Mouse (Mus musculus): Measurements from ENCODE around the gene Cdipt. TPM values are rescaled to one million over a fixed set of nuclear protein-coding genes. Genes with fewer than 3 reads are reported as not detected.

The Cdipt gene
- total and polyA plus RNA-seq, 3 experiments: 102 to 239 (median 107) TPM

DNA sequence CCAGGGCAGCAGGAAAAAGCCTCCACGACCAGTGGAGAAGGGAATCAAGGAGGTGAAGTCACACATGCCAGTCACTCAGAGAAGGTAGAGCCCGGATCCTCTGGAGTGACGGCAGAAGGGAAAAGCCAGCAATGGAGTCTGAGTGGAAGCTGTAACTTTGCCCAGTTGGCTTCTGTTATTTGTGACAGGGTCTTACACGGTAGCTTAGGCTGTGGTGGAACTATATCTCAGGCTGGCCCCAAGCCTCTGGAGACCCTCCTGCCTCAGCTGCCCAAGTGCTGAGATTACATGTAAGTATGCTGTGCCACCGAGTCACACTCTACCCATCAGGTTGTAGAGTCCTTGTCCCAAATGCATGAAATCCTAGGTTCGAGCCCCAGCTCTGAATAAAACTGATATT is 37.7 kb downstream of the Cdipt start:
- DNase-seq: no peak

DNA sequence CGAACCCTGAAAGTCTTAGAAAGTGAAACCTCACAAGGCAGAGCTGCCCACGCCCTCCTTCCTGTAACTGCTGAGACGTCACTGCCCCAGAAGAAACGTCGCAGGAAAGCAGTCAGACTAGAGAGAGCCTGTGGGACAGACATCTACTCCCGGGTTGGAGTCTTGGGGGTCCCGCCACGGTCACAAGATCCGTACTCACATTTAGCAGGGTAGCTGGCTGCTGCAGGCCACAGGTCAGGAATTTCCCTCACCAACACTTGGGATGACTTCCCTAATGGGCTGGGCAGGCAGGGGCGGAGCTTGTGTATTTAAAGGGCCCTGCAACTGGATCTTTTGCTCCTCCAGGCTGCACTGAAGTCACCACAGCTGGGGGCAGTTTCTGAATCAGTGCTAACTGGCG is 38.6 kb downstream of the Cdipt start, which contains the start of gene Mvp:
TSS of gene Mvp (minus strand) at position 302 of the 400 bp plus-strand sequence.
- peak; percentile 88 for DNase-seq

DNA sequence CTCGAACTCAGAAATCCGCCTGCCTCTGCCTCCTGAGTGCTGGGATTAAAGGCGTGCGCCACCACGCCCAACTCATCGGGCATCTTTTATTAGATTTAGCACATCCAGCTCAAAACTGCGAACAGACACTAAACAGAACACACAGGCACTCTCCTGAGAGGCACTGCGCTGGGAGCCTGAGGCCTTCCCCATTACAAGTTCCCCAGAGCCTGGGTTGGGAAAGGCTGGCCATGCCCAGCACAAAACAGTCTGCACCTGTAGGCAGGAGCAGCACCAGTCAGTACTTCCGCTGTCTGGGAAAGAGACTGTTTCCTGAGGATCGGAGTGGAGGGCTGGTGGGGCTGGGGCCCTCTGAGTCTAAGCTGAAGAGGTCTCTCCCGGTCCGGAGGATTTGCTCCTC is 39.3 kb downstream of the Cdipt start:
- DNase-seq: no peak

DNA sequence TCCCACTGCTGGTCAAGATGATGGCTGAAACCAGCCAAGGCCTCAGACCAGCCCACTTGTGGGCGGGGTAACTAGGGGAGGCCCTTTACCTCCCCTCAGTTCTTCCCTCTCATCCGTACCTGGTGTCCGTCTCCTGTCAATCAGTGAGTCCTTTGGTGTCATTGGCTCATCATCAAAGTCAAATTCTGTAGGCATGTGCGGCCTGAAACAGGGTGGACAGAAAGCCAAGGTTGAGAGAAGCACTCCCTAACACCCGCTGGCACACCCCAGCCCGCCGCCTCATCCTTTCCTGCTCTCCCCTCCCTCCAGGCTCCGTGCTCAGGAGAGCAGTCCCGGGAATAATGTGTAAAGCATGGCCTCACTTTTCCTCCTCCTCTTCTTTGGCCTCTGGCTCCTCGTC is 40.4 kb downstream of the Cdipt start:
- DNase-seq: peak; percentile 74

DNA sequence TGATC is 40.6 kb downstream of the Cdipt start, which contains the start of gene Pagr1b:
TSS of gene Pagr1b (minus strand) at position 4 of the 5 bp plus-strand sequence.
- DNase-seq: no peak

DNA sequence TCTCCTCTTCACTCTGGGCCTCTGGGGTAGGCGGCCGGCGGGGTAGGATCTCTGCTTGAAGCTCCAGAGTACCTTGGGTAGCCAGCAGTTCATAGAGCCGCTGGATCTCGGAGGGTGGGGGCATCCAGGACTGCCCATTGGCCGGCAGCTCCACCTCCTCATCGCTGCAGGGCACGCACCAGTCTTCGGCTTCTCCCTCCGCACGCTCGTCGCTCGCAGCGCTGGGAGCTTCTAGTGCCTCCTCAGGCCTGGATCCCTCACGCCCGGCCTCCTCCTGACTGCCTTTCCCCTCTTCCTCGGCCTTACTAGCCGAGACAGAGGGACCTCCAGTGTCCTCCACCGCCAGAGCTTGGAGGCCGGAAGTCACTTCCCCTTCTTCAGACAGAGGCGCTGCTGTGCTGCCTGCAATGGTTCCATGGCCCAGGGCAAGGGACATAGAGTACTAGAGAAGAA is 40.8 kb downstream of the Cdipt start:
- peak; percentile 88 for DNase-seq

DNA sequence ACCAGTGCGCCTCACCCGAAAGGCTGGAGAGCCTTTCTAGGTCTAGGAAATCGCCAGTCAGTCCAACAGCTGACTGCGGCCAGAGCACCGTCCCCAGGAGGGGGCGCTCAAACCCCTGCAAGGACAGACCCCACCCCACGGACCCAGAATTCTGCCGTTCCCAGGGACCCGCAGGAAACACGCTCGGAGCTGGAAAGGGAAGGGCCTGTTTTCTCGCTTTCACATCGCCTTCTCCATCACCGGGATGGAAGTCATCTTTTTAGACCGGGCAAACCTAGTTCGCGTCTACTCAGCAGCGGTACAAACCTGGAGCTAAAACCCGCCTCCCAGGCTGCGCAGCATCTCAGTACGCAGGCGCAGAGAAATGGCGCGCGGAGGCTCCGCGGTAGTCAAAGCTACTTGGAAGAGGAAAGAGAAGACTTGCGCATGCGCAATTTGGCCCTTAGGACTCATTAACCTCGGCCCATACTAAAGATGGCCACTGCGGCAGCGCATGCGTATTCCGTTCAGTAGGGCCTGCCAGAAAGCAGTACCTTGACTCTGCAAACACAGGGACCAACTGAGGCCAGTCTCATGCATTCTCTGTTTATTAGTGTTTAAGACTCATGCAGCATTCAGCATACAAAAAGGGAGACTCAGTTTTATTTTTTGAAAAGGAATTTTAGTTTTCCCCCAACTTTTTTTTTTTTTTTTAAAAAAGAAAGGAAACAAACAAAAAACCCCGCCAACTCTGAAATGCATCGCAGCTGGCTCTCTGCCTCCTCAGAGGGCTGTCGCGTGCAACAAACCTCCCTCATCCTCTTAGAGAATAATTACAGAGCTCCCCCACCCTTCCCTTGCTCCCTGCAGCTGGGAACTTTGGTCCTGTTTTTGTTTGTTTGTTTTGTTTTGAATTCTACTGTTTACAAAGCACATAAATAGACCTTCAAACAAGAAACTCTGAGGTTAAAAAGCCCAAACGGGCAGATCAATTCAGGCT is 41.5 kb downstream of the Cdipt start, which contains the start of gene Pagr1a:
TSS of gene Pagr1a (minus strand) at position 382 of the 979 bp plus-strand sequence.
- peak; percentile 96 for DNase-seq

DNA sequence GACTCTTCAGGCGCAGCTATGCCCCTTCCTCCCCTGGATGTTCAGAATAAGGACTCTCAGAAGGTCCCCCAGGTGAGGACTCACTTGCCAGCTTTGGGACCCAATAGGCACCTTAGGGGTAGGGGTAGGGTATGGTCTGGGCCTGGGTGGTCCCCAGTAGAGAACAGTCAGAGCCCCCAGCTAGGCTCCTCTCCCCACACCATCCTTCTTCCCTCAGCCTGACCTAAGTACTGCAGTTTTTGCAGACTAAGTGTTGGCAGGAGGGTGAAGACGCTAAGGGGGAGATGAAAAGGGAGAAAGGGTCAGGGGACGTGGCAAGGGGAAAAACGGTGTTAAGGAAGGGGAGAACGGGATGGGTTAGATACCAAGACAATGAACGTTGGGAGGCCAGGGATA is 42.2 kb downstream of the Cdipt start:
- DNase-seq: no peak

DNA sequence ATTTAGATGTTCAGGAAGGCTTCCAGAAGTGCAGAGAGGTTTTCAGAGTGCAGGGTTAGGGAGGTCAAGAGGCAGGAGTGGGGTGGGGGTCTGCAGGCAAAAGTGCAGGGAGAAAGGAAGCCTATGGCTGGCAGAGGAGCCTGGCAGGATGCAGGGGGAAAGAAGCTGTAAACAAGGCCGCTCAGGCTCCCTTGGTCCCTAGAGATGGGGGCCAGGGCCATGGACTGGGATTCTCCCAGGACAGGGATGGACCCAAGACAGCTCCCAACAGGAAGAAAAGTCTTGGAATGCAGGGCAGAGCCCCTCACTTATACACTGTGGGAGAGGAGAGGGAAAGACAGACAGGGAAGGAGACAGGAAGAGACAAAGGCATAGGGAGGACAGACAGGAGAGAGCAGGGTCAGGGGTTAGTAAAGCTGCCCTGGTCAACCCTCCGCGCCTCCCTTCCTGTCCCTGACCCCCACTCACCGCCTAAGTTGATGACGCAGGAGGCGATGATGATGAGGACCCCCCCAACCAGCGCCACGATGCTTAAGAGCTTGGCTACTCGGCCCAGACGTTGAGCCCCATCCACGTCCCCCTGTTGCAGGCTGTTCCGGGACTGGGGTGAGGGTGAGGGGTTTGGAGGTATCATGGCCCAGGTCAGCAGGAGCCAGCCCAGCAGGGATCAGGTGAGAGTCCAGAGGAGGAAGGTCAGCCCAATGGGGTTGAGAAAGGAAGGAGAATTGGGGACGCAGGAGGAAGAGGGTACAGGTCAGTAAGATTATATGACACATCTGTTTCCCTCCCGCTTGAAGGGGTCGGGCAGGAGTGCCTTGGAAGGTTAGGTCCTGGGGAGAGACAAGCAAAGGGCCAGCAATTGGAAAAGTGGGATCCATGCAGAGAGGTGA is 42.9 kb downstream of the Cdipt start:
- no peak for DNase-seq

DNA sequence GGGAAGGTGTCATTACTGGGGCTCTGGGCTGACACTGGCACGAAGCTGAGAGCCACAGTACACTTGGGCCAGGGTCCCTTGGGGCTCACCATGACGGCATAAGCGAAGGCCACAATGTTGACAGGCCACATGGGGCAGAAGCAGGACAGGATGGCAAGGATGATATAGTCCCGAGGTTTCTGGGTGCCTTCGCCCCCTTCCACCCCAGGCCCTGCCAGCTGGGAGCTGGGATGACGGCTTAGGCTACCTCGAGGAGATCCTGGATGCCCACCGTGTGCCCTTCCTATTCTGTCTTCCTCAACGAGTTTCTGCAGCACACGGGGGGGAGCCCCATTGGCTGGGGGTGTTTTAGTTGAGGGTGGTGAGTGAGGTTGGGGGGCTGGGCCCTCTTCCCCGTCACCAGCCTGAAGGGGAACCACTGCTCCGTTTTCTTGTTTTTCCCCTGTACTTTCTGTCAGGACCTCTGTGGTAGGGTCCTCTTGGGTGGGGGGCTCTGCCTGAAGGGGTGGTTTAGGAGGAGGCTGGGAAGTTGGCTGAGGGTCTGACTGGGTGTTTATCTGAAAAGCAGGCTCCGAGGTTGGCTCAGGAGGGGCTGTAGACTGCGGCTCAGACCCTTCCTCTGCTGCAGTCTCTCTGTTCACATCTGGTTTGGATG is 43.7 kb downstream of the Cdipt start:
- no peak for DNase-seq

DNA sequence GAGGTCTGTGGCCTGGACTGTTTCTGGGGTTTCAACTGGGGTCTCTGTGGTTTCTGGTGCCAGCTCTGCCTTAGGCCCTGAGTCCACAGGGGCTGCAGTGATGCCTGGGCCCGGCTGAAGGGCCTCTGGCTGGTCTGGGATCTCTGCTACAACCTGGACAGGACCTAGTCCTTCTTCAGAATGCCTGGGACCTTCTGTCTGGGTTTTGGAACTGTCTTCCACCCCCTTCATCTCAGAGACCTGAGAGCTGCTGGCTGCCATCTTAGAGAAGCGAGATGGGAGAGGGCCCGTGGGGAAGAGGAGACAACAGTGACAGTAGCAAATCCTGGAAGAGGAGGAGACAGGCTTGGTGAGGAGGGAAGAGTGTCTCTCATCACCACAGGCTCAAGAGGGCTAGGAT is 44.3 kb downstream of the Cdipt start:
- no peak for DNase-seq

DNA sequence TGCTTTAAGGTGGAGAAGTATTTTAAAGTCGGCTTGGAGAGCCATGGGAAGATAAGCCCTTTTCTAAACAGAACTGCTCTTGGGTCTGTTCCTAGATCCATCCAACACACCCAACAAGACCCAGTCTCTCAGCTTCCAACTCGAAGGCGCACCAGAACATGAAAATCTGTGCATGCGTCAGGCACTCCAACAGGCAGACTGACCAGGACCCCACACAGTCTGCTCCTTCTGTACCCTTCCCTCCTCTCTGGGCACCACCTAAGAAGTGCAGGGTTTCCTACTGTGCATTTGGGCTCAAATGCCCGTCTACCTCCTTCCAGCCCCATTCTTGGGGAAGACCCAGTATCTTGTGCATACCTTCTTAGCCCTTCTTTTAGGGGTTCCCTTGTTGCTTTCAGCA is 44.8 kb downstream of the Cdipt start:
- peak; percentile 6 for DNase-seq

DNA sequence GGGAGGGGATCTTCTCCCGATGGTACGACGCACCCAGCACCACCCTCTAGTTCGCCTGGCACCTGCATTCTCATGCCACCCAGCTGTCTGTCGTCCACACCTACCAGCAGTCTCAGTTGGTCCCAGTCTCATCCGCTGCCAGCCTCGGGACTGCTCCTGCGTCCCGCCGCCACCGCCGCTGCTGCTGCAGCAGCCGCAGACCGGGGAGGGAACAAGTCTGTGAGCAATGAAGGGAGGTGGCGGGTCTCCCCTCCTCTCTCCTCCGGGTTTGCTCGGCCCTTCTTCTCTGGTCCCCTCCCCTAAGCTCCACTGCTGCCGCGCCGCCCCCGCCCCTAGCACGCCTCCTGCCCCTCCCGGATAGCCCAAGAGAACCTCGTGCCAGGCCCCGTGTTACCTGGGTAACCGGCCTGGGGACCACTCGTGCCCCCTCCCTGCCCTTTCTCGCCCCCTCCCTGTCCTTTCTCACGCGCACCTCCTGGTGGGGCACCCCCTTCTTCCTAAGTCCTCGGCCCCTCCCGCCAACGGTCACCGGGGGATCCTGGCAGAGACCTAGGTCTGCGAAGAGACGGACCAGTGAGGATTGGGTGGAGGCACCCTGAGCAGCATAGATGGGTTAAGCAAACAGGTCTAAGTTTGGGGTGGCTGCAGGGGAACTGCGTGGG is 45.3 kb downstream of the Cdipt start, which contains the start of the genes Gm42742 and Prrt2:
TSS of gene Gm42742 (minus strand) at position 197 of the 662 bp plus-strand sequence.
TSS of gene Prrt2 (minus strand) at position 311 of the 662 bp plus-strand sequence.
- DNase-seq: peak; percentile 58

DNA sequence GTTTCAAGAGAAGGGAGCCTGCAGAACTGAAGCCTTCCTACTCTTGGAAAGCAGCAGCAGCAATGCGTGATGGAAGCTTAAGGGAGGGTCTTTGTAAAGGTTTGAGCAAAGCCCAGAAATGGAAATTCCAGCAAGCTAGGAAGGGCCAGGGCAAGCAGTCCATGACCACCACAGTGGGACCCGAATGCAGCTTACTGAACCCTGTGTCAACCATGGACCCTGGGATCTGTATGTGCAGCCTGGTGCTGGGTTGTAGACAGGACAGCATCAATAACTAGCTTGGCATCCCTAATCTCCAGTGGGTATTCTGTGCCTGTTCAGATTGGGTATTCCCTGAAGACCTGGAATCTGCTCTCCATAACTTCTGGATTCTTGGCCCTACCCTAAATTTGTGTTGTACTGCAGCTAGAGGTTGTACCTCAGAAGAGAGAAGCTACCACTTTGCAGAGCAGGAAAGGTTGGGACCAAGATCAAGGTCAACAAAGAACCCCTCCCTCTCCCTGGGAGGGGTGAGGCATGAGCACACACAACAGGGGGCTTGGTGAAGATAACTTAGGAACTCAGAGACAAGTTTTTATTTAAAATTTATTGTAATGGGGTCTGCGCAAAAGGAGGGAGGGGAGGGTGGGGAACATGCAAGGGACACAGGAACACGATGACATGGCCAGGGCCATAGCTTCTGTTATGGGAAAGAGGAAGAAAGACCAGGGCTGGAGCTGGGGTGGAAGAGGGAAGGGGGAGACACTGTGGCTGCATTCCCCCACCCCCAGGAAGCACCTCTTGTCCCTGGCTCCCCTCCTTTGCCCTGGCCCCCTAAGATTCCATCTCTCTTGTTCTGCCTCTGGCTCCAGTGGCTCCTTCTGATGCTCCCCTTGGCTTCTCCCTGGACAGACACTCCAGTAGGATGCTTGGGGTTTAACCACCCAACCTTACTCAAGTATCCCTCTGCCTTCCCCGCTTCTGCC is 46.1 kb downstream of the Cdipt start:
- DNase-seq: no peak

DNA sequence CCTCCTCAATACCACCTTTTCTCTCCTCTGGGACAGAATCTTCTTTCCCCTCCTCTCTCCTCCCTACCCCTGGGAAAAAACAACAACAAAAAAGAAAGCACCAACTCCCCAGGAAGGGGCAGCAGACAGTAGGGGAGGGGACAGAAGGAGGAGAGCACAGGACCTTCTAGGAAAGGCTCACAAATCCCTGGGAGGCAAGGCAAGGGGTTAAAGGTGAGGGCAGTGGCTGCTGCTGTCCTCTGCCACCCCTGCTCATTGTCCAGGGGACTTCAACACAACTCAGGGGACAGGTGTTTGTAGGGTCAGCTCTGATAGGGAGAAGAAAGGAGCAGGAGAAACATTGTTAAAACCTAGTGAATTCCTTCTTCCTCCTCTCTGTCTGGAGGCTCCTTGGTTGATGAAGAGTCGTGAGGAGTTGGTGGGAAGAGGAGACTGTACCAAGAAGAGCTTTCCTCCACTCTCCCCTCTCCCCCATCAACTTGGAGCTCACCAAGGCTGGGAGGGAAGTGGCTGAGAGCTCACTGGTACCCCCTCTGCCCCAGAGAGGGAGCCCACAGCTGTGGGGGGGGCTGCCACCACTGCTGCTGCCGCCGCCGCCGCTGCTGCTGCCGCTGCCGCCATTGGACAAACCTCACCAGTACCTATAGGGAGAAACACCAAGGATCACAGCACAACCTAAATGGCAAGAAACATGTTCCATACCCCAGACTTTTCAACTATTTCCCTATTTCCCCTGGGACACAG is 47.0 kb downstream of the Cdipt start:
- no peak for DNase-seq

DNA sequence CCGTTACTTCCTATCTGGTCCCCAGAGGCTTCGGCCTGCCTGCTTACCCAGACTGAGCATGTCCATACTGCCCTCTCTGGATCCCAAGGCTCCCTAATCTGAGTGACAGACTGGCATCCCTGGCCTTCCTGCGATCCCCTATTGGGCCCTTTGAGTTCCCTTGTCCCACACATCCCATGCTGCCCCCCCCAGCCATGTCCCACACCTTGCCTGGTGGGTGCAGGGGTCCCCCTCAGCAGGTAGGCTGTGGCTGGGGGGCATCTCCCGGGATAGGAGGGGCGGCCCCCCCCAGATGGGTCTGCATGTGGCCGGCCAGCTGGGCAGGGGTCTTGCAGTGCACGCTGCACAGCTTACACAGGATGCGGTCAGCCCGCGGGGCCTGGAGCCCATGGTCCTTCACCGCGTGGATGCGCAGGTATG is 47.6 kb downstream of the Cdipt start:
- DNase-seq: peak; percentile 23

DNA sequence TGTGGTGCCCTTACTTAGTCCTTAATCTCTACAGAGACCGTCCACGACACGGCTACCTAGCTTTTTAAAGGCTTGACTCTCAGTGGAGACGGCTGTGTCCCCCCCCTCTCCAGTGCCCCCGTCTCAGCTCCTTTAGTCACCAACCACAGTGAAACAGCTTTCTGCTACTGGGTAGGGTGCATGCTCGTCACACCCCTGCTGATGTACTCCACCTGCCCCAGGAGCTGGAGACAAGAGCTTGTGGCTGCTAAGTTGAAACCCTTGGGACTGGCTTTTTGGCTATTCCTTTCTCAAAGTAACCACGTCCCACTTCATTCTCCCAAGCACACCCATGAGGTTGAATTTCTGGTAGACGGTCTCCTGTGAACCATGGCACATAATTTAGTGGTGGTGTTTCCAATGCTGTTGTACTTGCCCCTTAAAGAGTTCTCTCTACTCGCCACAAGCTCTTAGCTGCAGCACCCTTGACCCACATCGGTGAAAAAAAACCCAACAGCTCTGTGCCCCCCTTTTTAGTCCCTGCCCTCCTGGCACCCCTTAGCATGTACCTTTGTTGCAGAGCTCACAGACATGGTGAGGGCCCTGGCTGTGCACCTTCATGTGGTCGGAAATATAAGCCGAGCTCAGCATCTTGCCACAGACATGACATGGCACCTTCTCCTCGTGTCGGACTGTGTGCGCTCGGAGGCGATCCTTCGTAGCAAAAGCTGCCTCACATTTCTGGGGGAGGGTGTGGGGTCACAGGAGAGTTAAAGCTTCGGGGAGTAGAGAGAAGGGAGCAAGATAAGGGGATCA is 48.4 kb downstream of the Cdipt start:
- peak; percentile 24 for DNase-seq

DNA sequence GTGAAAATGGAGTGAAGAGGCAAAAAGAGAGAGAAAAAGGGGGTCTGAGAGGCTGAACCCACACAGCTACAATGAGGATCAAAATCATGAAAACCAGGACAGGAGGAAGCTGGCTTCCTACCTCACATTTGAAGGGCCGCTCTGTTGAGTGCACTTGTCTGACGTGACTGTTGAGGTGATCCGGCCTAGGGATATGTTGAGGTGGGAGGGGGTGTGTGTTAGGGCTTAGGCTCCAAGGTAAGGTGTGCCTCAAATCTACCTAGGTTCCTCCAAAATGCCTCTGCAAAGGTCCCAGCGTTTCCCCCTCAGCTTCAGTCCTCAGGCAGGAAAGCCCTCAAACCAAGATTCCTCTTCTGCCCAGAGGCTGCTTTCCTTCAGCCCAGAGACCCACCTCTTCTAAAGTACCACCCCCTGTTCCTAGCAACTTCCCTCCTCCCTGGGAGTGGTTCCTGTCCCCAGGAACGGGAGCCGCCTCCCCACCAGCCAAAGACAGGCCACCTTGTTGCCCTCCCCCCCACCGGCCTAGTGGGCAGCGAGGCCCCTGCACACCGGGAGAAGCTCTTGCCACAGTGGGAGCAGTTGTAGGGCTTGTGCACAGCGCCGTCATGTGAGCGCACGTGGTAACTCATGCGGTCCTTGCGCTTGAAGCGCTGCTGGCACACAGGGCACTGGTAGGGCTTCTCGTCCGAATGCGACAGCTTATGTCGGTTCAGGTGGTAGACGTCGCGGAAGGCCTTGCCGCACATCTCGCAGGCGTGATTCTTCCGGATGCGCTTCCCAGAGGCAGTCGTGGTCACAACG is 49.2 kb downstream of the Cdipt start:
- peak; percentile 89 for DNase-seq

Measured in adrenal gland, adult 2 months (tissue).